Mouse (Mus musculus): ENCODE measurements around the gene Chat. TPM values are rescaled to one million over a fixed set of nuclear protein-coding genes. Genes with fewer than 3 reads are reported as not detected.

Gene Chat
- 0.05 and 0.10 TPM in 2 replicates for polyA plus RNA-seq (2015; fragmentation: Nextera tagmentation; extraction: Ambion mirVana)

DNA sequence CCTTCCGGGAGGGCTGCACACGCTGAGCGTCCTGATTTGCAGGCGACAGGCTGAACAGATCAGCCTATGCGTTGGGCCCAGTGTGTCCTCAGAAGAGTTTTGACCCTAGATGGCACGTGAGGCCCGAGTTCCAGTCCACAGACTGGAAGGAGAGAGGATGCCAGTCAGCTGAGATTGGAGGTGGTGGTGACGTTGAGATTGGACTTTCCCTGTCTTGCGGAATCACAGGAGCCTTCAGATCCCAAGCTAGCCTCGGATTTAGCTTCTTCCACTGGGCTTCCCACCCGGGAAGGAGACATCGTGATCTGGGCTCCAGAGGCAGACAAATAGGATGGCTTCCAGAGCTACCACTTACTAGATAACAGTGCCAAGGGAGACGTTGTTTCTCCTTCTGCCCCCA is at the start of gene Chat:
TSS of gene Chat (minus strand) at position 101 of the 400 bp plus-strand sequence.
- 14% methylated on average over 13 of the region's 13 CpGs for WGBS
- Histone ChIP-seq H3K4me1 (ENCODE audit: insufficient read depth, low read length) (no peaks in the 10 kb centered on the region), H3K9me3 (ENCODE audit: low read length) (no peaks in the 10 kb centered on the region), H3K27ac (ENCODE audit: low read length) (no peak within 1 kb of the TSS), H3K36me3 (ENCODE audit: insufficient read depth, low read length) (no peaks in the 10 kb centered on the region), H3K27me3 (ENCODE audit: insufficient read depth, low read length) (peaks cover 66% of the 10 kb centered on the region), H3K4me2 (replicated peaks; ENCODE audit: low read depth, low read length) (peak within 1 kb of the TSS; percentile 45), H3K9ac (replicated peaks; ENCODE audit: low read length) (no peak within 1 kb of the TSS), H3K4me3 (ENCODE audit: low read length) (peak within 1 kb of the TSS; percentile 38)
- ATAC-seq (ENCODE audit: low FRiP score, low TSS enrichment), result no peak

DNA sequence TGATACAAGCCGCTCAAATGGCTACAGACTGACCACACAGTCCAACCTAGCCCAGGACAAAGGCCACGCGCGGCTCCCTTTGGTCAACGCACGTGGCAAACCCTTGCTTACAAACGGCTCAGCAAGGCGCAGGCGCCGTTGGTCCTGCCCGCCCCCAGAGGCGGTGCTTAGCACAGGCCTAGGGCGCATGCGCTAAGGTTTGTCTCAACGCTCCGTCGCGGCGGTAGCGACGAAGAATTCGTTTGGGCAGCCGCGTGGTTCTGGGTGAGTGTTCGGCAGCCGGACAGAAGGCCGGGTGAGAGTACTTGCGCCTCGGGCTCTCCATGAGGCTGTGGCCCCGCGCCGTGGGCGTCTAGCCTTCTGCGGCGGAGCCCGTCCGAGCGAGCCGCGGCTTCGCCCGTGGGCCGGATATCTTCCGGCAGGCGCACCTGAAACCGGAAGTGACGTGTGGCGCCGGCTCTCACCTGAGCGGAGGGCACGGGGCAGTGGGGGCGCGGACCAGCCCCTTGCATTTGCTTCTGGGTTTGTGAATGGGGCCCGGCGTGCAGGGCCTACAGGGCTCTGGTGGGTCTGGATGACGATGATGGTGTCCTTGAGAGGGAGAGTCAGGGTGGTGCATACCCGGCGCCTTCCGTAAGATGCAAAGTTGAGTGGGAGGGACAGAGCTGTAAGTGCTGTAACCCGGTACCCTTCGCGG is 47.7 kb upstream of the Chat start, which contains the start of gene Ercc6:
TSS of gene Ercc6 (plus strand) at position 186 of the 697 bp plus-strand sequence.
- peaks cover 14% of the 10 kb centered on the region for H3K4me1 ChIP-seq (ENCODE audit: insufficient read depth, low read length)
- H3K9me3 ChIP-seq (ENCODE audit: low read length), result no peaks in the 10 kb centered on the region
- no peaks in the 10 kb centered on the region for H3K27me3 ChIP-seq (ENCODE audit: insufficient read depth, low read length)
- peak; percentile 97 for ATAC-seq (ENCODE audit: low FRiP score, low TSS enrichment)
- peak within 1 kb of the TSS; percentile 68 for H3K9ac ChIP-seq (replicated peaks; ENCODE audit: low read length)
- H3K27ac ChIP-seq (ENCODE audit: low read length), result peak within 1 kb of the TSS; percentile 41
- peaks cover 12% of the 10 kb centered on the region for H3K36me3 ChIP-seq (ENCODE audit: insufficient read depth, low read length)
- under 1% methylated on average over 62 of the region's 62 CpGs for WGBS
- H3K4me3 ChIP-seq (ENCODE audit: low read length), result peak within 1 kb of the TSS; percentile 87
- H3K4me2 ChIP-seq (replicated peaks; ENCODE audit: low read depth, low read length), result peak within 1 kb of the TSS; percentile 80

DNA sequence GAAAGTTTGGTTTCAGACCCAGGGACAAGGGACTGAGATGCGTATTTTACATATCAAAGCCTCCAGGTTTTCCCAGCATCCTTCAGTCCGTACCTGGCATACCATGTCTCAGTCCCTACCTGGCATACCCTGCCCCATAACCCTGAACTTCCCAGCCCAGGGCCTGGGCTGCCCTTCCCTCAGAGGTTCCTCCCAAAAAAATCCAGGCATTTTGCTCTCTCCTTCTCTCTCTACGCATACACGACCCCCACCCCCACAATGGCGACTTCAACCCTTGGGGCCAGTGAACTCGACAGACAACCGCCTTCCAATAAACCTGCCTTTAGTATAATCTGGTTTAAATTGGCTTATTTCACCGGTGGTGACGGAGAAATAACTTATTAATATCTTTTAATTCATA is 47.1 kb upstream of the Chat start:
- peaks cover 12% of the 10 kb centered on the region for H3K36me3 ChIP-seq (ENCODE audit: insufficient read depth, low read length)
- H3K9ac ChIP-seq (replicated peaks; ENCODE audit: low read length), result peak overlapping the region; percentile 68; the same call in 1 of the 2 replicates
- H3K4me1 ChIP-seq (ENCODE audit: insufficient read depth, low read length), result peaks cover 14% of the 10 kb centered on the region
- ATAC-seq (ENCODE audit: low FRiP score, low TSS enrichment), result 0 out of 2 replicates have a peak, but pooled peaks have one; percentile 28
- WGBS, result 48% methylated on average over 9 of the region's 9 CpGs
- H3K9me3 ChIP-seq (ENCODE audit: low read length), result no peaks in the 10 kb centered on the region
- peak overlapping the region; percentile 80 for H3K4me2 ChIP-seq (replicated peaks; ENCODE audit: low read depth, low read length)
- H3K27me3 ChIP-seq (ENCODE audit: insufficient read depth, low read length), result no peaks in the 10 kb centered on the region
- no peak overlapping the region for H3K27ac ChIP-seq (ENCODE audit: low read length)
- H3K4me3 ChIP-seq (ENCODE audit: low read length), result peak overlapping the region; percentile 87

DNA sequence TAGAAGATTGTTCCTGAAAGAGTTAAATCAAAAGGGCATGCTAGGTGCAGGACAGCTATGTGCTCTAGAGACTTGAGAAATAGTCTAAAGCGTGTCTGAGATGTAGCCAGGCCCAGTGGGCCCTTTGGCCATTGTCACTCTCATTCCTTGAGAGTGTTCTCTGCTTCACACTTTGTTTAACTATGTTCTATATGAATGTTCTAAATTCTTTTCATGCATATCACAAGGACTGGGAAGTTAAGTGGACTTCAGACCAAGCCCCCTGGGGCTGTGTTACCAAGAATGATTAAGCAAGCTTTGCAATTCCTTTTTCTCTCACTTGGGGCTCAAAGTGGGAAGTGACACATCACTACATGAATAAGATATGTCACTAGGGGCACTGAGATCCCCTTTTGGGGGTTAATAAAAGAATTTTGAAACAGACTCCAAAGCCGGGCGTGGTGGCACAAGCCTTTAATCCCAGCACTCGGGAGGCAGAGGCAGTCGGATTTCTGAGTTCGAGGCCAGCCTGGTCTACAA is 43.7 kb upstream of the Chat start:
- Histone ChIP-seq H3K4me3 (ENCODE audit: low read length) (no peak overlapping the region), H3K9ac (replicated peaks; ENCODE audit: low read length) (no peak overlapping the region), H3K4me2 (replicated peaks; ENCODE audit: low read depth, low read length) (no peak overlapping the region), H3K27me3 (ENCODE audit: insufficient read depth, low read length) (no peaks in the 10 kb centered on the region), H3K36me3 (ENCODE audit: insufficient read depth, low read length) (no peaks in the 10 kb centered on the region), H3K27ac (ENCODE audit: low read length) (no peak overlapping the region), H3K4me1 (ENCODE audit: insufficient read depth, low read length) (peaks cover 10% of the 10 kb centered on the region), H3K9me3 (ENCODE audit: low read length) (no peaks in the 10 kb centered on the region)
- WGBS, result 84% methylated on average over 6 of the region's 6 CpGs
- ATAC-seq (ENCODE audit: low FRiP score, low TSS enrichment), result no peak

DNA sequence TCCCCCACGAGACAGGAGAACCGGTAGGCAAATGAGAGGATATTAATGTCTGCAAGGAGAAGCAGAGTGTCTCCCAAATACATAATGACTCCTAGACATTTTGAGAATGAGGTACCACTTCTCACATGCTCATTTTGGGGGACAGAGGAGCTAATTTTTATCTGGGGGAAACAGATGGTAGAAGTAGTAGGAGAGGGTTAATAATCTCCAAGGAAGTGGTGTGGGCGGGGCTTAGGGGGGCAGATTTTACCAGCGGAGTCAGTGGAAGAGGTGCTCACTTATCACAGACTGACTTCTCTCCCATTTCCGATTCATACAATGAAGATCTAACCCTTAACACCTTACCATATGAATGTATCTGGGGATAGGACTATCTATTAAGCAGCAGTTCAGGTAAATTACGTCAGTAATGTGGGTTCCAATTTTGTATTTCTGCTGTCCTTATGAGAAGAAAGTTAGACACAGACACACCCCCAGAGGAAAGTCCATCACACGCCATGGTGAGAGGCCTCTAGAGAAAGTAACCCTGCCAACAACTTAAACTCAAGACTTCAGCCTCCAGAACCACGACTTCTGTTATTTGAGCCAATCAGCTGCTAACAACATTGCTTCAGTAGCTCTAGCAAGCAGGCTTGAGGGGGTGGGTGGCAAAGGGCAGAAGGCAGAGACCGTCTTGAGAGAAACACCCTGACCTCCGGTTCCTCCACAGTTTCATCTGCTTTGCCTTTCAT is 42.5 kb upstream of the Chat start:
- Histone ChIP-seq H3K4me3 (ENCODE audit: low read length) (no peak overlapping the region), H3K4me2 (replicated peaks; ENCODE audit: low read depth, low read length) (no peak overlapping the region), H3K4me1 (ENCODE audit: insufficient read depth, low read length) (peaks cover 4% of the 10 kb centered on the region; the same call in 1 of the 2 replicates), H3K27ac (ENCODE audit: low read length) (no peak overlapping the region), H3K9ac (replicated peaks; ENCODE audit: low read length) (no peak overlapping the region), H3K9me3 (ENCODE audit: low read length) (no peaks in the 10 kb centered on the region), H3K36me3 (ENCODE audit: insufficient read depth, low read length) (no peaks in the 10 kb centered on the region), H3K27me3 (ENCODE audit: insufficient read depth, low read length) (no peaks in the 10 kb centered on the region)
- ATAC-seq (ENCODE audit: low FRiP score, low TSS enrichment), result no peak
- WGBS, result 57% methylated on average over 10 of the region's 10 CpGs

DNA sequence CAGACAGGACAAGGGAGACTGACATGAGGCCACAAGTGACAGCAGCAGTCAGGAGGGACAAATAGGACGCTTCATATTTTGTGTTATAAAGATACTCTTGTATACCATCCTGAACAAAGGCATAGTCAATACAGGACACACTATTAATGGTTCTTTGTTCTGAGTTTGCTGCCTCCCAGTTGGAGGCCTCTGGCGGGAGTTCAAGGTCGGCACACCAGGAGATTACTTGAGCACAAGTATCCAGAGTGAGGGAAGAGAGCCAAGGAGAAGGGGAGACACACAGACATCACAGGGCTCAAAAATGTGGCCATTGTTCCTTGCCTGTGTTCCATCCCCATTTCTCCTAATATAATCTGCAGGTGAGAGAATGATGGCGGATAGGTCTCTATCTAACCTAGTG is 41.4 kb upstream of the Chat start:
- Histone ChIP-seq H3K27ac (ENCODE audit: low read length) (no peak overlapping the region), H3K27me3 (ENCODE audit: insufficient read depth, low read length) (no peaks in the 10 kb centered on the region), H3K4me2 (replicated peaks; ENCODE audit: low read depth, low read length) (no peak overlapping the region), H3K4me1 (ENCODE audit: insufficient read depth, low read length) (no peaks in the 10 kb centered on the region), H3K9me3 (ENCODE audit: low read length) (no peaks in the 10 kb centered on the region), H3K9ac (replicated peaks; ENCODE audit: low read length) (no peak overlapping the region), H3K4me3 (ENCODE audit: low read length) (no peak overlapping the region), H3K36me3 (ENCODE audit: insufficient read depth, low read length) (no peaks in the 10 kb centered on the region)
- 88% methylated on average over 4 of the region's 4 CpGs for WGBS
- no peak for ATAC-seq (ENCODE audit: low FRiP score, low TSS enrichment)

DNA sequence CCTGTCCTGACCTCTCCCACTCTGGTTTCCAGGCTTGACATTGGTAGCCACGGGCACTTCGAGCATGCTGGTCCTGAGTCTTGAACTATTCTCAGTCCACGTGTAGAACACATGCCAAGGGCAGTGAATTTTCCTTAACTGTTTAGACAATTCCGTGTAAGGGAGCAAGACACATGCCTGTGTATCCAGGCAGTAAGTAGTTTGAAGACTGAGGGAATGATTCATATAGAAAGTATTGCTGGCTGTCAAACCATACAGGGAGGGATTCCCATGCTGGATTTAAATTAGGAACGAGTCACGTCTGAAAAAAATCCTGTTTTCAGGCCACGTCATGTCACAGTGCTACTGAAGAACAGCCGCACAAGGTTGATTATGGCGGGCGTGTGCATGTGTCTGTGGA is 40.5 kb upstream of the Chat start:
- Histone ChIP-seq H3K36me3 (ENCODE audit: insufficient read depth, low read length) (no peaks in the 10 kb centered on the region), H3K9me3 (ENCODE audit: low read length) (no peaks in the 10 kb centered on the region), H3K27ac (ENCODE audit: low read length) (no peak overlapping the region), H3K27me3 (ENCODE audit: insufficient read depth, low read length) (no peaks in the 10 kb centered on the region), H3K4me2 (replicated peaks; ENCODE audit: low read depth, low read length) (no peak overlapping the region), H3K4me1 (ENCODE audit: insufficient read depth, low read length) (no peaks in the 10 kb centered on the region), H3K4me3 (ENCODE audit: low read length) (no peak overlapping the region), H3K9ac (replicated peaks; ENCODE audit: low read length) (no peak overlapping the region)
- 87% methylated on average over 10 of the region's 10 CpGs for WGBS
- ATAC-seq (ENCODE audit: low FRiP score, low TSS enrichment), result no peak

DNA sequence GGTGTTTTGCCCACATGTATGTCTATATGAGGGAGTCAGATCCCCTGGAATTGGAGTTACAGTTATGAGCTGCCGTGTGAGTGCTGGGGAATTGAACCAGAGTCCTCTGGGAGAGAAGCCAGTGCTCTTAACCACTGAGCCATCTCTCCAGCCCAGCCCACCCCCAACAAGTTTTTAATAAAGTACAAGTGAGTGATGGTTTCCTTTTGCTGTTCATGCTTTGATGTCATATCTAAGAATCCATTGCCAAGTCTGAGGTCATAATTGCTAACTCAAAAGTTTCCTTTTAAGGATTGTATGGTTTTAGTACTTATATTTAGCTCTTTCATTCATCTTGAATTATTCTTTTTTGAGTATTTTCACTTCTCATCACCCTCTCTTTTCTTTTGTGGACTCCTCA is 38.1 kb upstream of the Chat start:
- Histone ChIP-seq H3K9me3 (ENCODE audit: low read length) (no peaks in the 10 kb centered on the region), H3K36me3 (ENCODE audit: insufficient read depth, low read length) (no peaks in the 10 kb centered on the region), H3K4me1 (ENCODE audit: insufficient read depth, low read length) (no peaks in the 10 kb centered on the region), H3K4me3 (ENCODE audit: low read length) (no peak overlapping the region), H3K27me3 (ENCODE audit: insufficient read depth, low read length) (no peaks in the 10 kb centered on the region), H3K4me2 (replicated peaks; ENCODE audit: low read depth, low read length) (no peak overlapping the region), H3K27ac (ENCODE audit: low read length) (no peak overlapping the region), H3K9ac (replicated peaks; ENCODE audit: low read length) (no peak overlapping the region)
- whole genome bisulfite sequencing, result 90% methylated on average over 1 of the region's 1 CpGs
- ATAC-seq (ENCODE audit: low FRiP score, low TSS enrichment), result no peak

DNA sequence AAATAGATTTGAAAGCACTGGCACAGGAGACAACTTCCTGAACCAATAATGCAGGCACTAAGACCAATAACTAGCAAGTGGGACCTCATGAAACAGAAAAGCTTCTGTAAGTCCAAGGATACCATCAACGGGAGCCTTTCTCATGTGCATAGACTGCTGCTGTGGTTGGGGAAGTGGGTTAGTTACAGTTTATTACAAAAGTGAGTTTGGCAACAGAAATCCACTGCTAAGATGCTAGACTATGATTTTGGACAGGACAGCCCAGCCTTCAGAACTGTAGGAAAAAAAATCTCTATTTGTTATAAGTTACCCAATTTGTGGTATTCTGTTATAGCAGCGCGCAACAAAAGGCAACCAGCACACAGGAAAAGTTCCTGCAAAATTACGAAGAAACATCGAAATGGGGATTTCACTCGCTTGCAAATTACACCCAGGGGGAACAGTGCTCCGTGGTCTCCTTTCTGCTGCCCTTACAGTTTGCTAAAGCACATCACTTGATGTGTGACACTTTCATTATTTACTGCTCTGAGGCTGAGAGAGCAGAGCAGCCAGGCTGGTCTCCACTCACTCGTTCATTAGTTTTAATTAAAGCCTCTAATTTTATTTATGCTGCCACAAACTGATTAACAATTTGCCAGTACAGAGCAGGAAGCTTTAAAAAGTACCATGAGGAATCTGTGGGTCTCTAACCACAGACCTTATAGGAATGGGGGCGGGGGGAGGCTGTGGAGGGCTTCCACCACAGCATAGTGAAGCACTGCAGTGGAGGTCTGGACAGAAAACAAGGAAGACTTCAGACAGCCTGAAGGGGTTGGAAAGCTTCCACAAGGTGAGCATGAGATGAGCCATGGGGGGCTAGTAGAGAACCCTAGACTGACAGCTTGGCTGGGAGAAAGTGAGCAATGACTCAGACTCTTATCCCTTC is 37.2 kb upstream of the Chat start:
- WGBS, result 66% methylated on average over 9 of the region's 9 CpGs
- no peak for ATAC-seq (ENCODE audit: low FRiP score, low TSS enrichment)
- Histone ChIP-seq H3K4me2 (replicated peaks; ENCODE audit: low read depth, low read length) (no peak overlapping the region), H3K27ac (ENCODE audit: low read length) (no peak overlapping the region), H3K27me3 (ENCODE audit: insufficient read depth, low read length) (no peaks in the 10 kb centered on the region), H3K4me3 (ENCODE audit: low read length) (no peak overlapping the region), H3K9me3 (ENCODE audit: low read length) (no peaks in the 10 kb centered on the region), H3K9ac (replicated peaks; ENCODE audit: low read length) (no peak overlapping the region), H3K4me1 (ENCODE audit: insufficient read depth, low read length) (no peaks in the 10 kb centered on the region), H3K36me3 (ENCODE audit: insufficient read depth, low read length) (no peaks in the 10 kb centered on the region)

Measured in kidney, embryonic 16.5 days (tissue).